Mouse (Mus musculus): Measurements from ENCODE around the gene Hyls1.
"Not testable (repeated sequence)": the region's sequence is repeated elsewhere in the genome, so short reads cannot be mapped to it uniquely, and the experiment has no call there.

The Hyls1 gene

GRCm38 (mm10) chr9:35569571-35570534, at the start of gene Hyls1, which contains the start of gene Pate2:
Gene Hyls1 (minus strand): TSS chr9:35570398.
Gene Pate2 (plus strand): TSS chr9:35570284.
- peak; percentile 94 for DNase-seq (ENCODE audit: extremely low spot score, low read depth, low spot score)

- not testable (repeated sequence) for DNase-seq (ENCODE audit: extremely low spot score, low read depth, low spot score)
These were observed 46.6 kb upstream of the Hyls1 start for GRCm38 (mm10) chr9:35616784-35617183.

- peak; percentile 5 for DNase-seq (ENCODE audit: extremely low spot score, low read depth, low spot score)
These were observed 43.8 kb upstream of the Hyls1 start for GRCm38 (mm10) chr9:35614005-35614404.

DNA sequence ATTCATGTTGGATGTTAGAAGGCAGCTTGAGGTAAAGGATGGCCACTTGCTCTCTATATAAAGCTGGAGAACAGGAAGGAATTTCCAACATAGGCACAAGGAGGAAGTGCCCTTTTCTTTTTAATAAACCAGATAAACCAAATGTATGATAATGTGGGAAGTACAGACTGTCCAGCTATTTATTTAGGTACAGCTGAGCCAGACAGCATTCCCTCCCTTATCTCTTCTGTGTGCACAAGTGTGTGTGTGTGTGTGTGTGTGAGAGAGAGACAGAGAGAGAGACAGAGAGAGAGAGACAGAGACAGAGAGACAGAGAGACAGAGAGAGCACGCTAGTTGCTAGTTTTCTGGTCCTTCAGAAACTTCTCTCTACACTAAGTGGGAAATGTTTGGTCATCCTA, 41.6 kb upstream of the Hyls1 start, which contains the start of gene Pate4:
Pate4 (minus strand) TSS at position 101 of the 400 bp plus-strand sequence.
- DNase-seq (ENCODE audit: extremely low spot score, low read depth, low spot score): no peak

- no peak for DNase-seq (ENCODE audit: extremely low spot score, low read depth, low spot score)
These were observed 37.6 kb upstream of the Hyls1 start for GRCm38 (mm10) chr9:35607647-35608405.

GRCm38 (mm10) chr9:35592903-35593302, 22.7 kb upstream of the Hyls1 start:
- DNase-seq (ENCODE audit: extremely low spot score, low read depth, low spot score): no peak

- DNase-seq (ENCODE audit: extremely low spot score, low read depth, low spot score): no peak
These were observed 17.5 kb upstream of the Hyls1 start for GRCm38 (mm10) chr9:35587674-35588073.

DNA sequence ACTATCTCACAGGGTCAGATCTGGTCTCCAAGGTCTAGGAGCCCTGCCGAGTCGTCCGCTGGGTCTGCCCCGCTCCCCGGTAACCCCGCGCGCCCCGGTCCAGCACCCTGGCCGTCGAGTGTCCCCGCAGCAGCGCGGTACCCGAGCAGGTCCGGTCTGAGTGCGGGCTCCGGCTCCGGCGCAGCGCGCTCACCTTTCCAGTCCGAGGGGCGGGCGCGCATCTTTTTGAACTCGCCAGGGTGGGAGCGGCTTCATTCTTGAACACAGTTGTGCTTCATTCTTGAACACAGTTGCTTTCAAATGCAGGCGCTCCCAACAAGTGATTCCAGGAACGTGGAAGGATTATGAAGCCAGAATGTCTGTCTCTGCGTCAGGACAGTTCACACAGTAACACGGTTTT, 4.2 kb upstream of the Hyls1 start:
- DNase-seq (ENCODE audit: extremely low spot score, low read depth, low spot score): no peak

- no peak for DNase-seq (ENCODE audit: extremely low spot score, low read depth, low spot score)
These were observed 465 bp upstream of the Hyls1 start for GRCm38 (mm10) chr9:35570663-35571062.

GRCm38 (mm10) chr9:35567995-35568394, 2.2 kb downstream of the Hyls1 start:
- no peak for DNase-seq (ENCODE audit: extremely low spot score, low read depth, low spot score)

GRCm38 (mm10) chr9:35564536-35565240, 5.5 kb downstream of the Hyls1 start:
- DNase-seq (ENCODE audit: extremely low spot score, low read depth, low spot score): no peak

- no peak for DNase-seq (ENCODE audit: extremely low spot score, low read depth, low spot score)
These were observed 8.6 kb downstream of the Hyls1 start for GRCm38 (mm10) chr9:35561583-35561982.

GRCm38 (mm10) chr9:35561076-35561475, 9.1 kb downstream of the Hyls1 start:
- DNase-seq (ENCODE audit: extremely low spot score, low read depth, low spot score): no peak

DNA sequence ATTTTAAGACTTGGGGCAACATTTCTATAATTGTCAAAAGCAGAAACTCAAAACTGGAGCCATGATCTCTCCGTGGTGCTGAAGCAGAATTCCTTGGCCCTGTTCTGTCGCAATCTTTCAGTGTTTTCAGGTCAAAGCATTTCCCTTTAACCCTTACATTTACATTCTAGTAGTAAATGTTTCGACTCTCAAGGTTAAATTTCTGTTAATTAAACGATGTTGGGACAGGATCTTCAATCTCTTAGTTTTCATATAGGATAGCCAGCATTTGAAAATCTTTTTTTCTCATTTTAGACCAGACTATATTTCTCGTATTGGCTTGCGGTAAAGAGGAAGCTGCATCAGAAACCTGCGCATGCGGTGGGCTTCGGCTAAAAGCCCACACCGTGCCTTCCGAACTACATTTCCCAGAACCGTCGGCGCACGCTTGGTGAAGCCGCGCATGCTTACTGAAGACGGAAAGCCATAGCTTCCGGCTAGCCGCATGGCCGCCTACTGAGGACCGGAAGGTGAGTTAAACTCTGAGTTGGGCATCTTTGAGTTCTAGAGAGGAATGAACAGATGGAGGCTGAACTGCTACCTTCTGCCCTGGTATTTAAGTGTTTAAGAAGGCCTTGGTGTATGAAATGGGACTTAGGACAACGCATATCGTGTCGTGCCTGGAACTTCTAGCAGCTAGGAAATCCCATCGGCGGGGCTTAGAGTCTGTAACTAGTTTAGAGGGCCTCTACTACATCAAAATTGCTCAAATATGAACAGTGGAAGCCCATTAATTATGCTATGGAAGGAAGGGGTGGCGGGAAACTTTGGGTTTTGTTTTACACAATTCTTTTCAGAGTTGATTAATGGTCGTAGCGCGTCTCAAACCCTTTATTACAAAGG, 10.9 kb downstream of the Hyls1 start:
- DNase-seq (ENCODE audit: extremely low spot score, low read depth, low spot score): peak; percentile 88

DNA sequence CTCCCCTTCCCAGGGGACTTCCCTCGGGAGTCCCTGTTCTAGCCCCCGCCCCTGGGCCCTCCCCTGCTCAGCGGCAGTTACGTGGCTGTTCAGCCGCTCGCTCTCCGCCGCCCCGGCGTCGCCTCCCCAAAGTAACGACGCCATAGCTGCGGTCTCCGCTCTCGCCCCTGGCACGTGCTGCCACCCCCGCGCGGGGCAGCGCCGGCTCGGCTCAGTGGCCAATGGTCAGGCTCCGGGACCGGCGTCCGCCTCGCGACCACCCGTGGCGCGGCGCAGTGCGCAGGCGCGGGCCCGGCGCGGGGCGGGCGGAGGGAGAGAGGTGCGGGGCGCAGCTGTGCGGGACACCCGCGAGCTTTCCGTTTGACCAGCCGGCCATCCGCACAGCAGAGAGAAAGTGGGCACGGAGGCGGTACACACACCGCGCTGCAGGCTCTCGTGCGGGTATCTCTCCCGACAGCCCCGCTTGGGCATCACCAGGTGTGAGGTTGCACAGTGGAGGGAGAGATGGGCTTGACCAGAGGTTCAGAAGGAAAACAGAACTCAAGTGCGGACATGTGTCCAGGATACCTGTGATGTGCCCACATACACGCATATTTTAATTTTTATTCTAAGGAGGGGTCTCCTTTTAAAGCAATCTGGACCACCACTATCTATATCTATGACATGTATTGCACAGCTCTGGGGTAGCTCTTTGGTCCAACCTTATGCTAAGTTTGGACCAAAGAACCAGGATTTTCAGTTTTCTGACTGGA, 11.8 kb downstream of the Hyls1 start, which contains the start of the genes Ddx25 and Pus3:
Ddx25 (minus strand) TSS at position 272 of the 752 bp plus-strand sequence.
Pus3 (plus strand) TSS at position 339 of the 752 bp plus-strand sequence.
- DNase-seq (ENCODE audit: extremely low spot score, low read depth, low spot score): no peak

- no peak for DNase-seq (ENCODE audit: extremely low spot score, low read depth, low spot score)
These were observed 13.6 kb downstream of the Hyls1 start for GRCm38 (mm10) chr9:35556494-35557102.

DNA sequence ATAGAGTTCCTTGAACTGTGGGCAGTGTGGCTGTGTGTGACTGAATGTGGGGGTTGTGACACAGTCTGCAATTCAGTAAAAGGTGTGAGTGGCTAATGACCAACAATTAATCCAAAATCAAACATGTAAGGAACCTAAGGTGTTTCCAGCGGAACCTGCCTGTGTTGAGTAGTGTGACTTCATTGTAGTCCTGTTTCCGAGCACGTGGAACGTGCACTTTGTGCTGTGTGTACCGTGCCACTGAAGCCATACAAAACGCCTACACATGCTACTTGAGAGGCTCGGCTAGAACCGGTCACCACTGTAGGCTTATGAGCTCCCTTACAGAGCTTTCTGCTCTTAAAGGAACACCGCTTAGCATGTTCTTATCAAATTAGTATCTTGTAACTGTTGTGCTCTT, 21.7 kb downstream of the Hyls1 start:
- DNase-seq (ENCODE audit: extremely low spot score, low read depth, low spot score): no peak

DNA sequence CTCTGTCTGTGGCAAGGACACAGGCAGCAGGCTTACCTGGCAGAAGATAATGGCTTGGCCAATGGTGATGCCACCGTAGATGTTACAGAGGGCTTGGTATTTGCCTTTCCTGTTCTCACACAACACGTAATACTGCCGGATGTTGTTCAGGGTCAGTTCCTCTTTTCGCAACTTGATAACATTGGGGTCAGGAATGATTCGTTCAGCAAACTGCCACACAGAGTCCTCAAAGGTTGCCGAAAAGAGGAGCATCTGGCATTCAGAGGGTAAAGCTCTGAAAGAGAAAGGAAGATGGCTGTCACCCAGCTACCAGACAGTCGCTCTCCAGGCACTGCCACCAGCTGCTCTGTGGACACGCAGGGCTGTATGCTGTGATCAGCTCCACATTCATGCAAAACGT, 23.5 kb downstream of the Hyls1 start:
- DNase-seq (ENCODE audit: extremely low spot score, low read depth, low spot score): no peak

DNA sequence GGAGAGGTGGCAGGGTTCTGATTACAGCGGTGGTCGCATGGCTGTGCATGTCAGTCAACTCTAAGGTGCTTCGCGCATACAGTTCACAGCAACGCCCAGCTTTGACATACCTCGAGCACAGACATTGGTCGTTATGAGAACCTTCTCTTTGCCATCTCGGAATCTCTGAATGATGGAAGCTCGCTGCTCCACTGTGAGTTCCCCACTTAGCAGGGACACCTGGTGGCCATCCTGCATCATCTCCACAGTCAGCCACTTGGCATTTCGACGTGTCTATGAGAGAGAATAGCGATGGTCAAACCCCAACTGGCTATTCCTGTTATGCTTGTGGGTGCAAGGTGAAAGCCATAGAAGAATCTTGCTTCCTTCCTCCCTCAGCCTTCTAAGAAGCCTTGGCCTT, 24.5 kb downstream of the Hyls1 start:
- DNase-seq (ENCODE audit: extremely low spot score, low read depth, low spot score): no peak

Data from hindlimb bud, embryonic 11.5 days (tissue).